Mouse (Mus musculus): ENCODE data around the gene Ywhah. TPM values are rescaled to one million over a fixed set of nuclear protein-coding genes. Genes with fewer than 3 reads are reported as not detected.

Gene Ywhah
- polyA plus RNA-seq, 1 experiment from 2014 or later: 236 TPM

DNA sequence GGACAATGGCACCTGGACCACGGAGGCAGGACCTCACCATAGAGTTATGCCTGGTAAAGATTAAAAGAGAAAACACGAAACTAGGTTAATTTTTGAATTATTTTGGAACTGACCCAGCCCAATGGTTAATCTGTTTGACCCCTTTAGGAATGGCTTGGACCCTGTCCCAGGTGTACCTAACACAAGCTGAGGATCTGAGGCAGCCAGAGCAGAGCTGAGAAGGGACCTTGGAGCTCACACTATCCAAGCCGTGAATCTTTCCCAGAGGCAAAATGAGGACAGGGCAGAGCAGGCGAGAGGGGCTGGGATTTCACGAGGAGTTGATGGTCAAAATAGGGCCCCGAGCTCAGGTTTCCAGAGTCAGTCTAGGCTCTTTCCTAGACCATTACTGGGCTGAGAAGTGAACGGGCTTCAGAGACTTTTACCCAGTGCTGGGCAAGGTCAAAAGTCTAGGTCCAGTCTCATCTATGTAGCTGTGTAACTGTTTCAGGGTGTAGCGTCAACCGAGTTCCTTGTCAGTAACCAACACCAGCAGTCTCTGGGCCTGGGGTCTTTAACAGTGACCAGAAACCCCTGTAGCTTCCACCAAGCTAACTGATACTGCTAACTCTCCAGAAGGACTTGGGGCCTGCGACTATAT, 37.6 kb downstream of the Ywhah start:
- H3K4me2 ChIP-seq (ENCODE audit: low read length): no peak overlapping the region
- H3K4me3 ChIP-seq (replicated peaks; ENCODE audit: low read depth, low read length): no peak overlapping the region
- H3K27ac ChIP-seq: peak overlapping the region; percentile 61
- H3K36me3 ChIP-seq (ENCODE audit: insufficient read depth, low read length): no peaks in the 10 kb centered on the region
- 56% methylated on average over 10 of the region's 10 CpGs for WGBS
- H3K4me1 ChIP-seq (replicated peaks; ENCODE audit: insufficient read depth, low read length): no peaks in the 10 kb centered on the region
- H3K9ac ChIP-seq (ENCODE audit: low read depth, low read length): no peak overlapping the region
- DNase-seq (ENCODE audit: low spot score) (no peak), ATAC-seq (replicated peaks; ENCODE audit: low FRiP score, low read depth) (peak; percentile 90)
- H3K9me3 ChIP-seq (replicated peaks; ENCODE audit: low read length): no peaks in the 10 kb centered on the region
- no peaks in the 10 kb centered on the region for H3K27me3 ChIP-seq (ENCODE audit: insufficient read depth, low read length)
- no peak for TF ChIP-seq CTCF (IDR thresholded peaks at IDR 0.05; ENCODE audit: low read depth)

DNA sequence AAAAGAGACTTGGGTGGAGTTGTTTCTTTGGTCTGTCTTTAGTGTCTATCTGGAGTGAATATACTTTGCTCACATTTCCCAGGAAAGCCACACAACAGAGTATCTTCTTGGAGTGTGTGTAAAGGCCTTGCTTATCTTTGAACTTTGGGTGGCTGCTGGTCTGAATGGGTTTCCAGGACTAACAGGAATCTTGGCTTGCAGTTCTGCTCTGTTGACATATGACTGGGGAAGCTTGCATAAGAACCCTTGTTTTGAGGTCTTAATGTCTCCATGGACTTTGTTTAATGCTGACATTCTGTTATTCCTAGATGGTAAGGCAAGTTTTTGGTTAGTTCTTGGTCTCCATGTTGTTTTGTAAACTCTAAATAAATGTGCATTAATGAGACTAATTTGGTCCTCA, 51.5 kb downstream of the Ywhah start:
- ATAC-seq (replicated peaks; ENCODE audit: low FRiP score, low read depth) (no peak), DNase-seq (ENCODE audit: low spot score) (no peak)
- no peaks in the 10 kb centered on the region for H3K27me3 ChIP-seq (ENCODE audit: insufficient read depth, low read length)
- no peak for TF ChIP-seq CTCF (IDR thresholded peaks at IDR 0.05; ENCODE audit: low read depth)
- H3K9ac ChIP-seq (ENCODE audit: low read depth, low read length): no peak overlapping the region
- H3K27ac ChIP-seq: no peak overlapping the region
- no peaks in the 10 kb centered on the region for H3K36me3 ChIP-seq (ENCODE audit: insufficient read depth, low read length)
- H3K4me1 ChIP-seq (replicated peaks; ENCODE audit: insufficient read depth, low read length): no peaks in the 10 kb centered on the region
- no peak overlapping the region for H3K4me2 ChIP-seq (ENCODE audit: low read length)
- H3K4me3 ChIP-seq (replicated peaks; ENCODE audit: low read depth, low read length): no peak overlapping the region
- no peaks in the 10 kb centered on the region for H3K9me3 ChIP-seq (replicated peaks; ENCODE audit: low read length)

GRCm38 (mm10) chr5:33076490-33077191, 58.0 kb downstream of the Ywhah start:
- H3K36me3 ChIP-seq (ENCODE audit: insufficient read depth, low read length): no peaks in the 10 kb centered on the region

More at GRCm38 (mm10) chr5:33076490-33077191, 58.0 kb downstream of the Ywhah start:
- DNase-seq (ENCODE audit: low spot score) (no peak), ATAC-seq (replicated peaks; ENCODE audit: low FRiP score, low read depth) (no peak)
- Histone ChIP-seq H3K4me1 (replicated peaks; ENCODE audit: insufficient read depth, low read length) (no peaks in the 10 kb centered on the region), H3K27me3 (ENCODE audit: insufficient read depth, low read length) (no peaks in the 10 kb centered on the region), H3K4me2 (ENCODE audit: low read length) (no peak overlapping the region), H3K4me3 (replicated peaks; ENCODE audit: low read depth, low read length) (no peak overlapping the region), H3K9me3 (replicated peaks; ENCODE audit: low read length) (no peaks in the 10 kb centered on the region), H3K9ac (ENCODE audit: low read depth, low read length) (no peak overlapping the region), H3K27ac (no peak overlapping the region)
- WGBS: 81% methylated on average over 6 of the region's 6 CpGs
- TF ChIP-seq CTCF (IDR thresholded peaks at IDR 0.05; ENCODE audit: low read depth): no peak

Other genes starting within 250 kb of the Ywhah start
- gene Pisd, start 233.2 kb upstream of the Ywhah start, polyA plus RNA-seq (2015; fragmentation: Nextera tagmentation; extraction: Ambion mirVana): 74.8 and 78.3 TPM in 2 replicates
- not detected in 2 replicates for gene Gm20671, start 191.7 kb upstream of the Ywhah start, polyA plus RNA-seq (2015; fragmentation: Nextera tagmentation; extraction: Ambion mirVana)
- 8.5 and 11.0 TPM in 2 replicates for gene Prr14l, start 164.6 kb upstream of the Ywhah start, polyA plus RNA-seq (2015; fragmentation: Nextera tagmentation; extraction: Ambion mirVana)
- gene Depdc5, start 155.1 kb upstream of the Ywhah start, polyA plus RNA-seq (2015; fragmentation: Nextera tagmentation; extraction: Ambion mirVana): 9.6 and 10.7 TPM in 2 replicates
- 21.2 and 24.2 TPM in 2 replicates for gene Slc5a1, start 85.4 kb downstream of the Ywhah start, polyA plus RNA-seq (2015; fragmentation: Nextera tagmentation; extraction: Ambion mirVana)
- 6.7 and 7.4 TPM in 2 replicates for gene Spon2, start 199.6 kb downstream of the Ywhah start, polyA plus RNA-seq (2015; fragmentation: Nextera tagmentation; extraction: Ambion mirVana)

Data from kidney, postnatal 0 days (tissue).